Mouse (Mus musculus) kidney, embryonic 14.5 days (tissue): ENCODE results near the gene Taf9. TPM values are rescaled to one million over a fixed set of nuclear protein-coding genes. Genes with fewer than 3 reads are reported as not detected.

Experiments used
- ATAC-seq: fragments of 200-750 bp; cut with Nextera tagmentation; 2 replicates; pipeline ENCODE4 v1.8.0; 2017; ENCODE audit warnings: moderate number of reproducible peaks, mild to moderate bottlenecking, moderate TSS enrichment, moderate library complexity; ENCODE audit not compliant: low FRiP score, low TSS enrichment
- H3K27ac ChIP-seq: fragments of 300-500 bp; sonication (generic); 2 replicates; pipeline ENCODE4 v1.5.1; 2014; ENCODE audit warnings: low read depth, mild to moderate bottlenecking, low read length, moderate library complexity, mixed read lengths
- H3K27me3 ChIP-seq: fragments of 300-500 bp; sonication (generic); 2 replicates; pipeline ENCODE4 v1.6.1; 2014; ENCODE audit warnings: mild to moderate bottlenecking, low read length; ENCODE audit not compliant: control insufficient read depth, insufficient read depth
- H3K36me3 ChIP-seq: fragments of 300-500 bp; sonication (generic); 2 replicates; pipeline ENCODE4 v1.6.1; 2014; ENCODE audit warnings: low read length, mixed read lengths; ENCODE audit not compliant: control insufficient read depth, insufficient read depth
- H3K4me1 ChIP-seq: fragments of 300-500 bp; sonication (generic); 2 replicates; pipeline ENCODE4 v1.6.1; 2014; ENCODE audit warnings: low read length, mixed read lengths; ENCODE audit not compliant: control insufficient read depth, insufficient read depth
- H3K4me2 ChIP-seq: fragments of 300-500 bp; sonication (generic); replicated peaks from 2 replicates; pipeline ENCODE4 v1.6.1; 2014; ENCODE audit warnings: low read depth, mild to moderate bottlenecking, low read length
- H3K4me3 ChIP-seq: fragments of 300-500 bp; sonication (generic); 2 replicates; pipeline ENCODE4 v1.5.1; 2014; ENCODE audit warnings: mild to moderate bottlenecking, low read length
- H3K9ac ChIP-seq: fragments of 300-500 bp; sonication (generic); 2 replicates; pipeline ENCODE4 v1.6.1; 2014; ENCODE audit warnings: low read depth, mild to moderate bottlenecking, low read length, moderate library complexity
- H3K9me3 ChIP-seq: fragments of 300-500 bp; sonication (generic); 2 replicates; pipeline ENCODE4 v1.6.1; 2016; ENCODE audit warnings: low read length; ENCODE audit not compliant: control insufficient read depth
- WGBS: fragments of 180-500 bp; shearing (Covaris S2); extraction: QIAGEN DNeasy Blood & Tissue Kit; methylation state at CpG from one replicate; pipeline ENCODE4 v1.1.7; 2014; 5-methylcytosine and 5-hydroxymethylcytosine counted together
- polyA plus RNA-seq: library from polyadenylated mRNA; unstranded; fragments of >200 nt; fragmentation: Nextera tagmentation; extraction: Ambion mirVana; gene quantifications from 2 replicates; pipeline ENCODE4 v1.2.1, GENCODE M21; 2014

Taf9 gene
- polyA plus RNA-seq, 1 experiment from 2014 or later = 16.7 TPM

GRCm38 (mm10) chr13:100658091-100658490 lies 6.7 kb downstream of the Taf9 start:
- Histone ChIP-seq H3K9ac (no peak overlapping the region), H3K4me2 (no peak overlapping the region), H3K36me3 (peaks cover 8% of the 10 kb centered on the region), H3K4me1 (no peaks in the 10 kb centered on the region), H3K4me3 (no peak overlapping the region), H3K27ac (no peak overlapping the region), H3K27me3 (no peaks in the 10 kb centered on the region), H3K9me3 (no peaks in the 10 kb centered on the region)
- 95% methylated on average over 5 of the region's 5 CpGs for WGBS
- no peak for ATAC-seq

GRCm38 (mm10) chr13:100659864-100660456 lies 8.6 kb downstream of the Taf9 start:
- Histone ChIP-seq H3K4me3 (no peak overlapping the region), H3K4me1 (no peaks in the 10 kb centered on the region), H3K36me3 (peaks cover 22% of the 10 kb centered on the region), H3K4me2 (no peak overlapping the region), H3K9me3 (no peaks in the 10 kb centered on the region), H3K27ac (no peak overlapping the region), H3K9ac (no peak overlapping the region), H3K27me3 (no peaks in the 10 kb centered on the region)
- 37% methylated on average over 4 of the region's 4 CpGs for WGBS
- ATAC-seq = peak; percentile 77

- ATAC-seq = peak; percentile 78
- Histone ChIP-seq H3K9me3 (no peaks in the 10 kb centered on the region), H3K27me3 (no peaks in the 10 kb centered on the region), H3K27ac (peak within 1 kb of the TSS; percentile 66; the same call in 1 of the 2 replicates), H3K4me2 (peak within 1 kb of the TSS; percentile 68), H3K36me3 (peaks cover 14% of the 10 kb centered on the region), H3K4me3 (peak within 1 kb of the TSS; percentile 54), H3K9ac (peak within 1 kb of the TSS; percentile 63), H3K4me1 (no peaks in the 10 kb centered on the region)
- WGBS = under 1% methylated on average over 44 of the region's 44 CpGs
Observed at GRCm38 (mm10) chr13:100669291-100670022, 18.1 kb downstream of the Taf9 start, which contains the start of gene Ccdc125. TSS of gene Ccdc125 (plus strand) at chr13:100669717.

- no peaks in the 10 kb centered on the region for H3K4me1 ChIP-seq
- peak overlapping the region; percentile 68 for H3K4me2 ChIP-seq
- H3K27me3 ChIP-seq = no peaks in the 10 kb centered on the region
- 43% methylated on average over 9 of the region's 9 CpGs for WGBS
- H3K4me3 ChIP-seq = peak overlapping the region; percentile 54
- no peaks in the 10 kb centered on the region for H3K9me3 ChIP-seq
- no peak overlapping the region for H3K27ac ChIP-seq
- H3K9ac ChIP-seq = peak overlapping the region; percentile 63; the same call in 1 of the 2 replicates
- ATAC-seq = no peak
- peaks cover 11% of the 10 kb centered on the region for H3K36me3 ChIP-seq
Observed at GRCm38 (mm10) chr13:100670181-100670741, 18.9 kb downstream of the Taf9 start.

GRCm38 (mm10) chr13:100675936-100676635 lies 24.7 kb downstream of the Taf9 start:
- Histone ChIP-seq H3K4me2 (no peak overlapping the region), H3K9ac (no peak overlapping the region), H3K4me1 (no peaks in the 10 kb centered on the region), H3K4me3 (no peak overlapping the region), H3K36me3 (no peaks in the 10 kb centered on the region), H3K27me3 (no peaks in the 10 kb centered on the region), H3K9me3 (no peaks in the 10 kb centered on the region), H3K27ac (no peak overlapping the region)
- ATAC-seq = no peak
- 82% methylated on average over 15 of the region's 15 CpGs for WGBS

GRCm38 (mm10) chr13:100681615-100682014 lies 30.2 kb downstream of the Taf9 start:
- Histone ChIP-seq H3K36me3 (no peaks in the 10 kb centered on the region), H3K27me3 (no peaks in the 10 kb centered on the region), H3K4me2 (no peak overlapping the region), H3K4me1 (no peaks in the 10 kb centered on the region), H3K9ac (no peak overlapping the region), H3K4me3 (no peak overlapping the region), H3K27ac (no peak overlapping the region), H3K9me3 (no peaks in the 10 kb centered on the region)
- ATAC-seq = no peak
- 94% methylated on average over 8 of the region's 8 CpGs for WGBS

GRCm38 (mm10) chr13:100682837-100683236 lies 31.5 kb downstream of the Taf9 start:
- ATAC-seq = no peak
- Histone ChIP-seq H3K9ac (no peak overlapping the region), H3K36me3 (no peaks in the 10 kb centered on the region), H3K4me3 (no peak overlapping the region), H3K27ac (no peak overlapping the region), H3K9me3 (no peaks in the 10 kb centered on the region), H3K27me3 (no peaks in the 10 kb centered on the region), H3K4me2 (no peak overlapping the region), H3K4me1 (no peaks in the 10 kb centered on the region)
- 83% methylated on average over 2 of the region's 2 CpGs for WGBS

GRCm38 (mm10) chr13:100684355-100684754 lies 33.0 kb downstream of the Taf9 start:
- H3K9ac ChIP-seq = no peak overlapping the region
- 80% methylated on average over 2 of the region's 2 CpGs for WGBS
- H3K4me3 ChIP-seq = no peak overlapping the region
- H3K36me3 ChIP-seq = no peaks in the 10 kb centered on the region
- no peak for ATAC-seq
- no peaks in the 10 kb centered on the region for H3K27me3 ChIP-seq
- H3K9me3 ChIP-seq = no peaks in the 10 kb centered on the region
- H3K4me2 ChIP-seq = no peak overlapping the region
- H3K27ac ChIP-seq = no peak overlapping the region
- H3K4me1 ChIP-seq = no peaks in the 10 kb centered on the region
